Mouse (Mus musculus) spleen, adult 2 months (tissue): ENCODE results near the gene Zfp1. TPM values are rescaled to one million over a fixed set of nuclear protein-coding genes. Genes with fewer than 3 reads are reported as not detected.

Experiments
- DNase-seq, 2 experiments: peaks; one replicate each; pipeline versions ENCODE4 v3.0.0 to v3.0.0-alpha.2; 2012 to 2021; ENCODE audit warnings: low spot score in 2 of 2, low read depth in 1 of 2
- H3K27ac ChIP-seq: fragments of 200-500 bp; 2 replicates; pipeline ENCODE4 v1.5.1; 2012; ENCODE audit warnings: low read length, inconsistent platforms; ENCODE audit not compliant: insufficient read depth
- H3K27me3 ChIP-seq: fragments of 200-500 bp; 2 replicates; pipeline ENCODE4 v1.6.1; 2012; ENCODE audit warnings: mild to moderate bottlenecking, moderate library complexity, low read length, inconsistent platforms; ENCODE audit not compliant: control insufficient read depth, insufficient read depth
- H3K36me3 ChIP-seq: fragments of 200-500 bp; 2 replicates; pipeline ENCODE4 v1.6.1; 2012; ENCODE audit warnings: mild to moderate bottlenecking, low read length, inconsistent platforms; ENCODE audit not compliant: control insufficient read depth, insufficient read depth
- H3K4me1 ChIP-seq: fragments of 200-500 bp; 2 replicates; pipeline ENCODE4 v1.6.1; 2011; ENCODE audit warnings: inconsistent platforms; ENCODE audit not compliant: control insufficient read depth, insufficient read depth, insufficient read length
- H3K4me3 ChIP-seq: fragments of 200-500 bp; 2 replicates; pipeline ENCODE4 v1.5.1; 2011; ENCODE audit warnings: mild to moderate bottlenecking, inconsistent platforms; ENCODE audit not compliant: insufficient read depth, insufficient read length; ENCODE audit errors: extremely low read depth
- CTCF ChIP-seq: fragments of 200-500 bp; IDR thresholded peaks from 2 replicates; pipeline ENCODE4 v1.5.1; 2011; ENCODE audit warnings: mild to moderate bottlenecking, inconsistent platforms; ENCODE audit not compliant: insufficient read depth, insufficient read length, insufficient replicate concordance; ENCODE audit errors: extremely low read depth
- POLR2A ChIP-seq: fragments of 200-500 bp; IDR thresholded peaks from 2 replicates; pipeline ENCODE4 v1.6.1; 2011; ENCODE audit warnings: low read depth, low read length, inconsistent platforms
- WGBS: fragments of 180-500 bp; shearing (Covaris S2); methylation state at CpG from one replicate; pipeline ENCODE4 v1.1.7; 2018; 5-methylcytosine and 5-hydroxymethylcytosine counted together
- polyA plus RNA-seq: library from polyadenylated mRNA; depleted of rRNA; stranded (reverse); fragments of >200 nt; gene quantifications from 2 replicates; pipeline ENCODE4 v1.2.3, GENCODE M21; 2012

Zfp1 gene
- polyA plus RNA-seq, 1 experiment = 4.9 TPM

GRCm38 (mm10) chr8:111658819-111659423, 15.7 kb downstream of the Zfp1 start:
- WGBS = 17% methylated on average over 6 of the region's 6 CpGs
- Histone ChIP-seq H3K27ac (peak overlapping the region; percentile 68; the same call in 1 of the 2 replicates), H3K27me3 (no peaks in the 10 kb centered on the region), H3K36me3 (0 out of 2 replicates have a peak, but pooled peaks cover 2% of the 10 kb centered on the region), H3K4me3 (no peak overlapping the region), H3K4me1 (peaks cover 6% of the 10 kb centered on the region)
- DNase-seq = no peak
- TF ChIP-seq POLR2A (no peak), CTCF (no peak)

- TF ChIP-seq POLR2A = no peak
- peak; percentile 64; the same call in 1 of the 2 replicates for TF ChIP-seq CTCF
- Histone ChIP-seq H3K4me3 (no peak overlapping the region), H3K27me3 (no peaks in the 10 kb centered on the region), H3K36me3 (peaks cover 2% of the 10 kb centered on the region; the same call in 1 of the 2 replicates), H3K27ac (no peak overlapping the region), H3K4me1 (peaks cover 6% of the 10 kb centered on the region)
- WGBS = 91% methylated on average over 3 of the region's 3 CpGs
- peak; percentile 33 to 79 for DNase-seq
Observed at GRCm38 (mm10) chr8:111662473-111662872, 19.3 kb downstream of the Zfp1 start.

- no peak for DNase-seq
- 80% methylated on average over 2 of the region's 2 CpGs for WGBS
- Histone ChIP-seq H3K27me3 (no peaks in the 10 kb centered on the region), H3K36me3 (peaks cover 13% of the 10 kb centered on the region), H3K4me3 (no peak overlapping the region), H3K4me1 (no peaks in the 10 kb centered on the region), H3K27ac (no peak overlapping the region)
- TF ChIP-seq POLR2A (no peak), CTCF (no peak)
Observed at GRCm38 (mm10) chr8:111666751-111667150, 23.6 kb downstream of the Zfp1 start.

GRCm38 (mm10) chr8:111676237-111676636, 33.0 kb downstream of the Zfp1 start:
- Histone ChIP-seq H3K27me3 (0 out of 2 replicates have a peak, but pooled peaks cover 2% of the 10 kb centered on the region), H3K4me3 (no peak overlapping the region), H3K4me1 (no peaks in the 10 kb centered on the region), H3K36me3 (no peaks in the 10 kb centered on the region), H3K27ac (no peak overlapping the region)
- TF ChIP-seq CTCF (peak; percentile 28; the same call in 1 of the 2 replicates), POLR2A (no peak)
- peak in 1 of 2 experiments; percentile 11 for DNase-seq
- WGBS = 81% methylated on average over 8 of the region's 8 CpGs

GRCm38 (mm10) chr8:111678111-111678510, 34.9 kb downstream of the Zfp1 start:
- Histone ChIP-seq H3K27me3 (0 out of 2 replicates have a peak, but pooled peaks cover 2% of the 10 kb centered on the region), H3K4me1 (no peaks in the 10 kb centered on the region), H3K27ac (no peak overlapping the region), H3K36me3 (no peaks in the 10 kb centered on the region), H3K4me3 (no peak overlapping the region)
- peak; percentile 34 to 40 for DNase-seq
- TF ChIP-seq POLR2A (no peak), CTCF (peak; percentile 12; the same call in 1 of the 2 replicates)
- 19% methylated on average over 3 of the region's 3 CpGs for WGBS

GRCm38 (mm10) chr8:111678848-111679247, 35.6 kb downstream of the Zfp1 start:
- 0 out of 2 replicates have a peak, but pooled peaks cover 2% of the 10 kb centered on the region for H3K27me3 ChIP-seq
- no peak overlapping the region for H3K27ac ChIP-seq
- H3K4me3 ChIP-seq = no peak overlapping the region
- no peak for DNase-seq
- WGBS = 78% methylated on average over 7 of the region's 7 CpGs
- H3K4me1 ChIP-seq = no peaks in the 10 kb centered on the region
- H3K36me3 ChIP-seq = no peaks in the 10 kb centered on the region
- TF ChIP-seq POLR2A (no peak), CTCF (no peak)
